Mouse (Mus musculus) liver, embryonic 14.5 days (tissue): ENCODE results near the gene Mdm4.

ENCODE experiments used
- CTCF ChIP-seq: IDR thresholded peaks from 2 replicates; pipeline ENCODE4 v1.5.1; 2016; ENCODE audit warnings: antibody characterized with exemption, low read depth, control low read depth
- EP300 ChIP-seq: IDR thresholded peaks from 2 replicates; pipeline ENCODE4 v1.6.1; 2016; ENCODE audit warnings: antibody characterized with exemption, low read depth

- TF ChIP-seq CTCF, result no peak
- TF ChIP-seq EP300, result no peak
Measured at GRCm38 (mm10) chr1:132921071-132921470, 109.3 kb downstream of the Mdm4 start.
